Mouse (Mus musculus) testis, postnatal 14 days (tissue): ENCODE data around the gene Ssna1.
A peak's percentile ranks its signal among the peaks of the same experiment; 100 is the strongest.
"Not testable (repeated sequence)": the region's sequence is repeated elsewhere in the genome, so short reads cannot be mapped to it uniquely, and the experiment has no call there.

Experiments
- DNase-seq: peaks from one replicate; pipeline ENCODE4 v3.0.0; 2021; ENCODE audit warnings: low spot score

The Ssna1 gene

DNA sequence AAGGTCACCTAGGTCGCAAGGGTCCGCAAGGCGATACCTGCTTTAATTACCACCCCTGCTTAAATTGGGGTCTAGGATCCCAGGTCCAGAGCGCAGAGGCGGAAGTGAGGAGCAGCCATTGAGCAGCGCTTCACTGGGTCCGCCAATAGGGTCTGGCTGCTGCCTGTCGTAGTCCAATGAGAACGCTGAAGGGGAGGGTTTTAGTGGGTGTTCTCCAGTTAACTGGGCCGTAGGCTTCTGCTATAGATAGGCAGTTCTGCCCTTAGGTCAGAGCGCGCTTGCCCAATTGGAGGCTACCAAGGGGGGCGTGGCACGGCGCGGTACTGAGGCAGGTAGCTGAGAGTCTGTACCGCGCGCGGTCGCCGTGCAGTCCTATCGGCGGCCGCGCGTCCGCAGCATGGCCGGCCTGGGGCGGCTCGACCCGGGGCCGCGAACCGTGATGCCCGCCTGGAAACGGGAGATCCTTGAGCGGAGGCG, 9.9 kb downstream of the Ssna1 start, which contains the start of gene Tprn:
TSS of gene Tprn (plus strand) at position 328 of the 477 bp plus-strand sequence.
- peak; percentile 96 for DNase-seq

DNA sequence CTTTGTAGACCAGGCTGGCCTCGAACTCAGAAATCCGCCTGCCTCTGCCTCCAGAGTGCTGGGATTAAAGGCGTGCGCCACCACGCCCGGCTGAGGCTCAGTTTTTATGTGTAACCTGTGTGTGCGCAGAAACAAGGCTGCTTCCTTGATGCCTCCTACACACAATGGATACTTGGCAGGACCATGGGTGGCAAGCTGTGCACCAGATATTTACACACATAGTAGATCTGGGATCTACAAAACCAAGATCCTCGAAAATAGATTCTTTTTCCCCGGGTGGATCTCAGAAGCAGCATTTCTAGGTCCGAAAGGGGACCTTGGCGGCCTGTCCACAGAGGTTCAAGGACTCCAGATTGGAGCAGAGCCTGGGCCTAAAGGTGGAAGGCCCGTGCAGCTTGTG, 10.4 kb downstream of the Ssna1 start:
- no peak for DNase-seq

DNA sequence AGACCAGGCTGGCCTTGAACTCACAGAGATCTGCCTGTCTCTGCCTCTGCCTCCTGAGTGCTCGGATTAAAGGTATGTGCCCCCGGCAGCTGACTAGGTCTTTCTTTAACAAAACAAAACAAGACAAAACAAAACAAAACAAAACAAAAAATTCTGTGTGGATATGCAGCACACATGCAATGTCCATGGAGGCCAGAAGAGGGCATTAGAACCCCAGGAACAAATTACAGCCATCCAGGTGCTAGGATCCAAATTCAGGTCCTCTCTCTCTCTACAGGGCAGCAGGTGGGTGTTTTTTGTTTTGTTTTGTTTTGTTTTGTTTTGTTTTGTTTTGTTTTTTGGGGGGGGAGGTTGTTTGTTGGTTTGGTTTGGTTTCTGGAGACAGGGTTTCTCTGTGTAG, 13.4 kb downstream of the Ssna1 start:
- no peak for DNase-seq

DNA sequence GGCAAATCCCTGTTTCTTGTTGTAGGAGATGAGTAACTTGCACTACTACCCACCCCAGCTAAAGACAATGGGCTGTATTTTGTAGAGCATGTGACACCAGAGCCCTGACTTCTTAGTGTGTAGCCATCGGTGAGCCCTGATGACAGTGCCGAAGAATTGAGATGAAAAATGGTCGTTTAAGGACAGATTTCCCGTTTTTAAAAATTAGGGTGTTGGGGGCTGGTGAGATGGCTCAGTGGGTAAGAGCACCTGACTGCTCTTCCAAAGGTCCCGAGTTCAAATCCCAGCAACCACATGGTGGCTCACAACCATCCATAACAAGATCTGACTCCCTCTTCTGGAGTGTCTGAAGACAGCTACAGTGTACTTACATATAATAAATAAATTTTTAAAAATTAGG, 15.0 kb downstream of the Ssna1 start:
- DNase-seq, result not testable (repeated sequence)

DNA sequence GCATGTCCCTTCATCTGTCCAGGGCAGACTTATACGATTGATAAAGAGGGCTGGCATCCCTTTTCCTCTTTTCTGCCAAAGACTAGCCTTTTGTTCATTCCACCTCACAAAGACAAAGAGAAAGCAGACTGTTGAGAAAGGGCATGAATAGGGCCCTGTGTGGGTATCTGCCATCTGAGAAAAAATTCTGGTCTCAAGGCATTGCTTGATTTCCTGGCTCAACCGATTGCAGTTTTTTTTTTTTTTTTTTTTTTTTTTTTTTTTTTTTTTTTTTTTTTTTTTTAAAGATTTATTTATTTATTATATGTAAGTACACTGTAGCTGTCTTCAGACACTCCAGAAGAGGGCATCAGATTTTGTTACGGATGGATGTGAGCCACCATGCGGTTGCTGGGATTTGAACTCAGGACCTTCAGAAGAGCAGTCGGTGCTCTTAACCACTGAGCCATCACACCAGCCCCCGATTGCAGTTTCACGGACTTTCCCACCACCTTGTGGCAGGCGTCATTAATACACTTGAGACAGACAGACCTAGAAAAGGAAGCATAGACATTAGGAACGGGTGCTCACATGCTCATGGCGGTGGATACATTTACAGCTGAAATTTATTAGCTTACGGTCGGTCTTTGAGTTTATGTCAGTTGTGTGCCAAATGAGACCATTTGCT, 15.7 kb downstream of the Ssna1 start:
- not testable (repeated sequence) for DNase-seq

DNA sequence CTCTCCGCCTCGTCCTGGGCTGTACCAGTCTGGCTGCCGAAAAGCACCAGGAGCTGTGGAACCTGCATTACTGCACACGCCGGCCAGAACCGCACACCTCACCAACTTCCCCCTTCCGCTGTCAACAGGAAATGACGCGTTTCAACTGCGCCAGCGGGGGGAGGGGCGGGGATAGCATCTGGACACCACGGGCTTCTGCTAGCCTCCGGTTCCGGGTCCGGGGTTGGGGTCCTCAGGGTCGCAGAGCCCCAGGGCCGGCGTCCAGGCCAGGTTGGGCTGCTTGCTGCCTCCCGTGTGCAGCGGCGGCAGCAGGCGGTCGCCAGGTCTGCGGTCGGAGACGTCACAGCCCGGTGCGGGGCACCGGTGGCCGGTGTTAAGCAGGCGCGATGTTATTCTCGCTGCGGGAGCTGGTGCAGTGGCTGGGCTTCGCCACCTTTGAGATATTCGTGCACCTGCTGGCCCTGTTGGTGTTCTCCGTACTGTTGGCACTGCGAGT, 16.9 kb downstream of the Ssna1 start, which contains the start of gene Tmem203:
TSS of gene Tmem203 (plus strand) at position 156 of the 496 bp plus-strand sequence.
- peak; percentile 89 for DNase-seq

DNA sequence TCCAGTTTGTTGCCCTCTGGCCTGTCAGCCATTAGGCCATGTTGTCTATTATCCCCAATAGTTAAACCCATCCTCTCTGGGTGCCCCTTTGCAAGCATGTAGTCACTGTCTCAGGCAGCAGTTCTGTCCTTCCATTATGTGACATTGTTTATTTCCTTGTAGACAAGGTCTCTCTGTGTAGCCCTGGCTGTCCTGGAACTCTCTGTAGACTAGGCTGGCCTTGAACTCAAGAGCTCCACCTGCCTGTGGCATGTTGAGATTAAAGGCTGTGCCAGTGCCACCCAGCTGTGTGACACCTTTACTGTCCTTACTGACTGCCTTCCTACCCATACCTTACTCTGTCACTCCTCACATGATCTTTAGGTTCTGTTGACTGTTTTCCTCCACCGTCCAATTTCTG, 19.9 kb downstream of the Ssna1 start:
- DNase-seq, result no peak

DNA sequence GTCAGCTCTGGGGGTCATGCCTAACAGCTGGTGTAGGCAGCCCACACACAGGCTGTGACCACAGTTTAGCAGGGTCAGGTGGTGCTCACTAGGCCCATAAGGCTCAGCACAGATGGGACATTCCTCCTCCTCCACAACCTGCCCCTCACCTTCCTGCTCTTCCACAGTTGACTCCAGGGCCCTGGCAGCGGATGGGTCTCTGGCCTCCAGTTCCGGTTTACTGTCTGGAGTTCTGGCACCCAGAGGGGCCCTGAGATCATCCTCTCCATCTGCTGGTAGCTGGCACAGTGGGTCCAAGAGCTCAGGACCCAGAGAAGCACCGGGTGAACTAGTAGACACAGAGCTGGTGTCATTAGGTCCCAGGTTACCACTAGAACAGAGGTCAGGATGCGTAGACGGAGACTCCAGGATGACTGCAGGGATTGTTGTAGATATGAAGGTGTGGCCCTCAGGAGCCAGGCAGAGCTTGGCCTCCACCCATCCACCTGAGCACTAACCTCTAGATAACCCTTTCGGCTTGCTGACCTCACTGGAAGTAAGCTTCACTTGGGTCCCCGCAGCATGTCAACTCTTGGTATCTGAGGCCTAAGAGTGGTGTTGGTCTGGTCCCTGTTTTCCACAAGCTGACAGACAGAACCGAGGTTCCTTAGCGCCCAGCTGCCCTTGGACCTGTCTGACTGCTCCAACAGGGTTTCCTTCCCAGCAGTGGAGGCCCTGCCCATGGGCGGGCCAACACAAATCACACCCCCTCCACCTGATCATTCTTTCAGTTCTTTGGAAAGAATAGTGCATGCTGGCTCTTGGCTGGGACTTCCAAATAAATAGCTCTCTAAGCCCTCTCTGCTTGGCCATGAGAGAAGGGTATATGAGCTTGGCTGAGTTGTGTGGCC, 25.8 kb downstream of the Ssna1 start, which contains the start of gene AL732309.1:
TSS of gene AL732309.1 (minus strand) at position 681 of the 890 bp plus-strand sequence.
- DNase-seq, result no peak

DNA sequence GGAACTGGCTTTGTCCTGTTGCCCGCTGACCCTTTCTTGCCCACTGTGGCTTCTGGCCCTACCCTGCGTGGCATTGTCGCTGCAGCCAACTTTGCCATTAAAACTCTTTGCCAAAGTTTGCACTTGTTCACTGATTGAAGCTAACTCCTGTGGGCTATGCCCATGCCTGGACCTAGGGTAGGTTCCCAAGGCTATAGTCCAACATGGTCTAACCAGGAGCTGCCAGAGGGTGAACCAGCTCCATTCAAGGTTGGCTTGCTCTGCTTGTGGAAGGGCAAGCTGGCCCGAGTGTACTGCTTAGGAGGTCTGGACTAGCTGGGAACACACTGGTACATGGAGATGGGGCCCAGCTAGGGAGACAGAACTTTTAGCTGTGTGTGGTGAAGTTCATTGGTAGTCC, 28.1 kb downstream of the Ssna1 start:
- DNase-seq, result no peak

DNA sequence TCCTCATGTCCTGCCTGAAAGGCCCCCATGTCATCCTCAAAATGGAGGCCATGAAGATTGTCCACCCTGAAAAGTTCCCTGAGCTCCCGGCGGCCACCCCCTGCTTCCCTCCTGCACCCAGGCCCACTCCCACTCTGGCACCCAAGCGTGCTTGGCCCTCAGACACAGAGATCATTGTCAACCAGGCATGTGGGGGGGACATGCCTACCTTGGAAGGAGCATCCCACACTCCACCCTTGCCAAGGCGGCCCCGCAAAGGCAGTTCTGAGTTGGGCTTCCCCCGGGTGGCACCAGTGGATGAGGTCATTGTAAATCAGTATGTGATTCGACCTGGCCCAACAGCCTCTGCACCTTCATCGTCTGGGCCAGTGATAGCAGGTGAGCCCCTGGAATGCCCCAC, 28.9 kb downstream of the Ssna1 start:
- peak; percentile 60 for DNase-seq

DNA sequence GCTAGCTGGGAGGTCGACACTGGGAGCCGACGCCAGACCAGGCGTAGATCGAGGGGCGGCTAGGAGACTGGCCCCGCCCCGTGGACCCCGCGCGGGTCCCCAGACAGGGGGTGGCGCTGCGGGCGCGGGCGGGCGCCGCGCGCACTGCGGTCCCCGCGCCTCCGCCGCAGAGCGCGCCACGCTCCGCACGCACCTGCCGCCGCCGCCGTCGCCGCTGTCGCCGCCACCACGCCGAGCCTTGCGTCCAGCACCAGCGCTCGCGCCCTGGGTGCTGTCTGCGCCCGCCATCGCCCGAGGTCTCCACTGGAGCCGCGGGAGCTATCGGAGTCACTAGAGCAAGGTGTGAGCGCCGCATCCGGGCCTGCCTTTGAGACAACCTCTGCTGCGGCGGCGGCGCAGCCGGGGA, 30.1 kb downstream of the Ssna1 start, which contains the start of the genes Rnf208 and Cysrt1:
TSS of gene Rnf208 (plus strand) at position 155 of the 406 bp plus-strand sequence.
TSS of gene Cysrt1 (minus strand) at position 352 of the 406 bp plus-strand sequence.
- DNase-seq, result no peak

DNA sequence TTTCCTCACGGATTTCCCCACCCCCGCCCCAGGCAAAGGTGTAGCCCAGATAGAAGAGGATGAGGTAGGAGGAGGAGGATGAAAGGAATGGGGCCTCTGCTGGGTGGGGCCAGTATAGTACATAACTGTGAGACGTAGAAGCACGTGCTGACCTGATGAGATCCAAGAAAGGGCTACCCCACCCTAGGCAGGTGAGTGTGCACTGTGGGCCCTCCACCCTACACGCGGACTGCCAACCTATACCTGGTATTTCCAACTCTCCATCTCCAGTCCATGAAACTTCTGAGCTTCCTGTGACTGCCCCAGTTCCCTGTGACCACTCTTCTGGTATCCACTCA, 30.8 kb downstream of the Ssna1 start:
- no peak for DNase-seq

DNA sequence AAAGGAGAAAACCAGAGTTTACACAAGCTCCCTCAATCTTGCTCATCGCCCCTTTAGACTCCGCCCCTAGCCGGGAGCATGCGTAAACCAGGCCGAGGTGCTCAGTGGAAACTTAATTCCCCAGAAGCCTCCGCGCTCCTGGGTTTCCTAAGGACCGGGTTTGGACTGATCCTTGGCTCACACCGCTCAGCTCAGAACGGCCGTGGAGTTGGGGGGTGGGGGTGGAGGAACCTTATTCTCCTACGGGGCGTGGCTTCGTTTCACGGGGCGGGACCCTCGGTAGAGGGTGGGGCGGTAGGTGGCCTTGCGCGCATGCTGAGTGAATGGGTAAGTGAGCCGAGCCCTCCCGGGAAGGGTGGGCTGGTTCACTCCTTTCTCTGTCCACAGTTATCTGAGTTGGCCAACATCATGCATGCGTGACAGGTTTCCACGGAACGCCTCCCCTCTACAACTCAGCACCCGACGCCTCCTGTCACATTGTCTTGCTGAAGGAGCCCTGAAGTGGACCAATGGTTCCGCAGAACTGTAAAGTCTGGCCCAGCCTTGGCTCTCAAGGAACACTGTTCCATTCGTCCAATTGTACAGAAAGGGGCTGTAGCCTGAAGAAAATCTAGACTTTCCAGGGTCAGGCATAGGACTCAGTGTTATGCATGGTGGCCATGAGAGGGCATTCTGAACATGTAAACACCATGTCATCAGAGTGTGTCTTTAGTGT, 31.4 kb downstream of the Ssna1 start:
- DNase-seq, result peak; percentile 76

DNA sequence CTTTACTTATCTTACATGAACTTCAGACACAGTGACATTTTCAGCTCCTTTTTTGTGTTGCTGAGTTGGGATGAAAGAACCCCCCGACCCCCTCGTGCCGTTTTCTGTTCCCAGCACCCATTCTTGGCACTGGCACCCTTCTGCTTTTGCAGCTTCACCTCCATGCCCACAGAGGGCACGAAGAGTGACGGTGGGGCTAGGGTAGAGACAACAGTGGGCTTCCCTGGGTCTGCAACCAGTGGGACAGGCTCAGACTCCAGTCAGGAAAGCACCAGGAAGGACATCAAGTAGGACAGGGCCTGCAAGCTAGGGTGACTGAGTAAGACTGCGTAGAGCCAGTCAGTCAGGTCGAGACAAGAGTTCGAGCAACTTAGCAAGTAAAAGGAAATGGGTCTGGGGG, 31.9 kb downstream of the Ssna1 start:
- DNase-seq, result no peak

DNA sequence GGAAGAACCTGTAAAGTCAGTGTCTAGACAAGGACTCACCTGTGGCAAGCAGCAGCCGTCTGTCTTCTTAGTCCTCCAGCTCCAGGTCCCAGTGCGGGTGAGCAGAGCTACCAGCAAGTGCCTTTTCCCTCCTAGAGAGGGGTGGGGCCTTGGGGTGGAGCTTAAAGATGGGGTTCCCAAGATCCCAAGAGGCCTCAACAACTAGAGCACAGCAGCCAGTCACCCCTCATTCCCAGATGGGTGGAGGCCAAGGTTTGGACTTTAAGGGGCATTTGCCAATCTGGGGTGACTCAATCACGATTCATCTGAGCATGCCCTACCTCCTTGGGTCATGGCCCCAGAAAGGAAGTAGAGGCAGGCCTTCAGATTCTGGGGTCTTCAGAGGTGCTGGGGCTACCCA, 32.5 kb downstream of the Ssna1 start:
- DNase-seq, result no peak

DNA sequence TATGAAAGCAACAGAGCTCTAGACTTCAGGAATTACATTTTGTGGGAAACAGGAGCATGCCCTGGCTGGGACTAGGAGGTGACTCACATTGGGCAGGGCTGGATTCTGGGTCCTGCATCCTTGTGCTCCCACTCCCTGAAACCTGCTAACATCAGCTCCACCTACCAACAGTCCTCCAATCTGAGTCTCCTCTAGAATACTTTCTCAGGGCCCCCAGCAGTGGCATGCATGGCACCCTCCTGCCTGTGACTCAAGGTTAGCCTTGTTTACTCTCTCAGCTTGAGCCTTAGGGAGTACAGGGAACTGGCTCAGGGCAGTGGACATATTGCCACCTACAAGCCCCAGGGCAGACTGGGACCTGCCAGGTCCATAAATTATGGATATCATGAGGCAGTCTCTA, 34.1 kb downstream of the Ssna1 start:
- no peak for DNase-seq

DNA sequence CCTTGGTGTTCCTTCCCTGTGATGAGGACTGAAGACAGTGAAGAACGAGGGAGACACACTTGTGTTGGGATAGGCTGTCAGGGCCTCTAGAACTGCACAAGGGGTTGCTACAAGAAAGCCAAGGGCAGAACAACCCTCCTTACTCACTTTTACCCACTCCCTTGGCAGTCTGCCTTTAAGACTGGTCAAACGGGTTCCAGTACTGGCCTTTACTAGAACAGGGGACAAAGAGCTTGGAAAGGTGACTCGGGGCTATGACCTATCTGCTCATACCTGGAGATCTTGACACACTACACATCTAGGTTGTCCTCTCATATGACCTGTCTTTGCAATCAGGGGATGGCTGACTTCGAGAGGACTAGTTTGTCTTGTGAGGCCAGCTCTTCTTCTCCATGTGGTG, 34.7 kb downstream of the Ssna1 start:
- no peak for DNase-seq

DNA sequence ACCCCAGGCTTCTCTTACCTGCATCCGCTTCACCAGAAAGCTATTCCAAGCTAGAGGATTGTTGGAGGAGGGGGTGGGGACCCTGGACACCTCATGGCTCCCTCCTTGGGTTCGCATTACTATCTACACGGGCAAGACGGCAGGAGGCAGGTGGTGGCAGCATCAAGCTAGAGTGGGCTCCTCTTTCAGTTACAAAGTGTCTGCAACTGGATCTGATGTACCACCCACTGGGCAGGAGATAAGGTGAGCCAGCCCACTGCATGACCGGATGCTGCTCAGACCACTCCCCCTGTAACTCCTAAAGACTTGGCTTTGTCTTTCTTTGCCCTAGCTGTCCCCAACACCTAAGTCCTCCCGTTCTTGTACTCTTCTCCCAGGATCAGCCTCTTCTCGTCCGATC, 35.6 kb downstream of the Ssna1 start, which contains the start of gene Rnf224:
TSS of gene Rnf224 (minus strand) at position 174 of the 400 bp plus-strand sequence.
- no peak for DNase-seq

DNA sequence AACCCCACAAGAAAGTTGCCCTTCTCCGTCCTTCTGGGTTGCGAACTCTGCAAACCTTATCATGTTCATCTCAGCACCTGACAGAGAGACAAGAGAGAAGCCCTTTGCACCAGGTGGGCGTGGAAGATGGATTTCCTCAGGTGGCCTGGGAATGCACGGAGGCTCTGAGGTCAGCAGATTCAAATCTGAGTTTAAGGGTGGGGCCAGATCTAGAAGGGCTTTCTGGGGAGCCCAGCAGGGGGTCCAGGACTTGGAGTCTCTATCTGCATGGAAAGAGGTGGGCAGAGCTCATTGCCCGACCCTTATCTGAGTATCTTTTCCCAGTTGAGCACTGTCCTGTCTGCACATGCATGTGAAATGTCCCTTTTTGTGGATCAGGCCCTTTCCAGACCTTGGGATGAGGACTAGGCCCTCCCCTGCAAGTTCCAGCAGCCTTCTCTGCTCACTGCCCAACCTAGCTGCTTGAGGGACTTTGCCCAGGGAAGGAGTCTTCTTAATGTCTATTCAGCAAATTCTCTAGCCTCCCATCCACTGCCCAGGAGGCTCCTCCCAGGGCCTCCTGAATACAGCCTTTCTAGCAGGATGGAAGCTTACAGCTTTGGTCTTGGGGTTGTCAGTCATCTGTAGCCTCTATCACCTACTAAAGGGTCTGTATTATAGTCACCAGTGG, 37.6 kb downstream of the Ssna1 start:
- no peak for DNase-seq

DNA sequence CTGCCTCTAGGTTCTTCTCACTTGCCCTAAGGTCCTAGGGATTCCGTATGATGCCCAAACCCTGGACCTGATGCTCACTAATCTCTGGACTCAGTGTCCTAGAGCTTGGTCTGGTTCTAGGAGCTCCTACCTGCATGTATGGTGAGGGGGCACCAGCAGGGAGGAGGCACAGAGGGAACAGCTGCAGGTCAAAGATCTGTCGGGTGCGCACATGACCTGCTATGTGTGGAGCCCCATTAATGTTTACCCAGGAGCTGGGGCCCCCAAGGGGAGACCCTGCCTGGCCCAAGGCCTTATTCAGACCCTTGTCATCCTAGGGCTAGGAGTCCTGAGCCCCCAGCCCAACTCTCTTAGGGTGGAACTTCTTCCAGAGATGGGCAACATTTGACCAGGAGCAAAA, 38.2 kb downstream of the Ssna1 start, which contains the start of gene Slc34a3:
TSS of gene Slc34a3 (minus strand) at position 315 of the 400 bp plus-strand sequence.
- DNase-seq, result no peak

DNA sequence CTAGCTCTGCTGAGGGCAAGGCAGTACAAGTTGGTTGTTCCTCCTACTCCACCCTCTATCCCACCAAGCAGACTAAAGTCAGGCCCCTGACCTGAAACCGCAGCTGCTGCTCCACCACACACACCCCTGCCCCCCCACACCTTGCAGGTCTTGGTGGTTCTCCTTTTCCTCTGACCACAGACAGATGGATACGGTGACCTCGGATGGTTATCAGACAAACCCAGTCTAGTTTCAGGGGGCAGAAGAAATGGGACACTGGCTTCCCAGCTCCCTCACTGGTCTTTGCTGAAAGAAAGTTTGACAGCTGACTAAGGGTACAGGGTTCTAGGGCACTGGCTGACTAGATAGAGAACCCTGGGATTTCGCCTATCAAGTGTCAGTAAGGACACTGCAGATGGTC, 38.8 kb downstream of the Ssna1 start:
- no peak for DNase-seq
